Mouse (Mus musculus) limb, embryonic 11.5 days (tissue): ENCODE data around the gene C130074G19Rik. TPM values are rescaled to one million over a fixed set of nuclear protein-coding genes. Genes with fewer than 3 reads are reported as not detected.

Experiments used
- ATAC-seq: fragments of 200-750 bp; cut with Nextera tagmentation; 2 replicates; pipeline ENCODE4 v1.8.0; 2017; ENCODE audit warnings: low read depth; ENCODE audit not compliant: insufficient number of reproducible peaks, low FRiP score, low TSS enrichment
- DNase-seq: peaks from one replicate; pipeline ENCODE4 v3.0.0-alpha.2; 2015; ENCODE audit warnings: low spot score
- H3K27ac ChIP-seq: fragments of 300-500 bp; sonication (generic); replicated peaks from 2 replicates; pipeline ENCODE4 v1.5.1; 2014; ENCODE audit warnings: low read depth, mild to moderate bottlenecking, low read length
- H3K27me3 ChIP-seq: fragments of 300-500 bp; sonication (generic); 2 replicates; pipeline ENCODE4 v1.6.1; 2014; ENCODE audit warnings: mild to moderate bottlenecking, low read length, mixed read lengths; ENCODE audit not compliant: control insufficient read depth, insufficient read depth
- H3K36me3 ChIP-seq: fragments of 300-500 bp; sonication (generic); 2 replicates; pipeline ENCODE4 v1.6.1; 2014; ENCODE audit warnings: mild to moderate bottlenecking, low read length, moderate library complexity, mixed read lengths; ENCODE audit not compliant: control insufficient read depth, insufficient read depth
- H3K4me1 ChIP-seq: fragments of 300-500 bp; sonication (generic); 2 replicates; pipeline ENCODE4 v1.6.1; 2014; ENCODE audit warnings: low read length, mixed read lengths; ENCODE audit not compliant: control insufficient read depth, insufficient read depth
- H3K4me2 ChIP-seq: fragments of 300-500 bp; sonication (generic); 2 replicates; pipeline ENCODE4 v1.6.1; 2014; ENCODE audit warnings: low read depth, mild to moderate bottlenecking, moderate library complexity; ENCODE audit not compliant: severe bottlenecking
- H3K4me3 ChIP-seq: fragments of 300-500 bp; sonication (generic); 2 replicates; pipeline ENCODE4 v1.5.1; 2014; ENCODE audit warnings: low read depth, low read length
- H3K9ac ChIP-seq: fragments of 300-500 bp; sonication (generic); 2 replicates; pipeline ENCODE4 v1.6.1; 2014; ENCODE audit warnings: mild to moderate bottlenecking, low read length
- H3K9me3 ChIP-seq: fragments of 300-500 bp; sonication (generic); 2 replicates; pipeline ENCODE4 v1.6.1; 2016; ENCODE audit warnings: low read length; ENCODE audit not compliant: control insufficient read depth
- WGBS: fragments of 180-500 bp; shearing (Covaris S2); extraction: QIAGEN DNeasy Blood & Tissue Kit; methylation state at CpG from one replicate; pipeline ENCODE4 v1.1.7; 2014; 5-methylcytosine and 5-hydroxymethylcytosine counted together
- polyA plus RNA-seq: library from polyadenylated mRNA; unstranded; fragments of >200 nt; fragmentation: Nextera tagmentation; extraction: Ambion mirVana; gene quantifications from 2 replicates; pipeline ENCODE4 v1.2.1, GENCODE M21; 2014

The C130074G19Rik gene
- polyA plus RNA-seq, 1 experiment from 2014 or later = 0.99 TPM

GRCm38 (mm10) chr1:184870646-184871385 lies 12.2 kb downstream of the C130074G19Rik start:
- Histone ChIP-seq H3K4me3 (no peak overlapping the region), H3K9ac (no peak overlapping the region), H3K36me3 (no peaks in the 10 kb centered on the region; the same call in 1 of the 2 replicates), H3K4me1 (peaks cover 8% of the 10 kb centered on the region), H3K27me3 (no peaks in the 10 kb centered on the region), H3K27ac (no peak overlapping the region), H3K9me3 (no peaks in the 10 kb centered on the region), H3K4me2 (no peak overlapping the region)
- 80% methylated on average over 11 of the region's 11 CpGs for WGBS
- DNase-seq (no peak), ATAC-seq (no peak)

GRCm38 (mm10) chr1:184869939-184870565 lies 13.0 kb downstream of the C130074G19Rik start:
- Histone ChIP-seq H3K4me3 (no peak overlapping the region), H3K36me3 (no peaks in the 10 kb centered on the region; the same call in 1 of the 2 replicates), H3K27me3 (no peaks in the 10 kb centered on the region), H3K9me3 (no peaks in the 10 kb centered on the region), H3K4me1 (peaks cover 8% of the 10 kb centered on the region), H3K27ac (no peak overlapping the region), H3K4me2 (no peak overlapping the region), H3K9ac (no peak overlapping the region)
- ATAC-seq (no peak), DNase-seq (no peak)
- WGBS = 81% methylated on average over 4 of the region's 4 CpGs

- Histone ChIP-seq H3K4me3 (no peak overlapping the region), H3K27me3 (no peaks in the 10 kb centered on the region), H3K4me2 (no peak overlapping the region), H3K36me3 (no peaks in the 10 kb centered on the region), H3K9ac (no peak overlapping the region), H3K27ac (no peak overlapping the region), H3K9me3 (no peaks in the 10 kb centered on the region), H3K4me1 (peaks cover 8% of the 10 kb centered on the region)
- WGBS = 85% methylated on average over 3 of the region's 3 CpGs
- ATAC-seq (no peak), DNase-seq (no peak)
Measured at GRCm38 (mm10) chr1:184867640-184868120, 15.3 kb downstream of the C130074G19Rik start.

- no peak overlapping the region for H3K4me3 ChIP-seq
- no peaks in the 10 kb centered on the region for H3K4me1 ChIP-seq
- WGBS = 52% methylated on average over 7 of the region's 7 CpGs
- ATAC-seq (no peak), DNase-seq (no peak)
- no peak overlapping the region for H3K9ac ChIP-seq
- H3K27ac ChIP-seq = no peak overlapping the region
- no peaks in the 10 kb centered on the region for H3K36me3 ChIP-seq
- no peaks in the 10 kb centered on the region for H3K9me3 ChIP-seq
- no peaks in the 10 kb centered on the region for H3K27me3 ChIP-seq
- H3K4me2 ChIP-seq = no peak overlapping the region
Measured at GRCm38 (mm10) chr1:184864381-184864801, 18.6 kb downstream of the C130074G19Rik start.

- Histone ChIP-seq H3K27me3 (no peaks in the 10 kb centered on the region), H3K9me3 (no peaks in the 10 kb centered on the region), H3K36me3 (no peaks in the 10 kb centered on the region), H3K9ac (no peak overlapping the region), H3K27ac (no peak overlapping the region), H3K4me3 (no peak overlapping the region), H3K4me2 (no peak overlapping the region), H3K4me1 (no peaks in the 10 kb centered on the region)
- ATAC-seq = no peak
- DNase-seq = no peak
- 86% methylated on average over 6 of the region's 6 CpGs for WGBS
Measured at GRCm38 (mm10) chr1:184862636-184863035, 20.4 kb downstream of the C130074G19Rik start.

- WGBS = 84% methylated on average over 2 of the region's 2 CpGs
- H3K4me3 ChIP-seq = no peak overlapping the region
Measured at GRCm38 (mm10) chr1:184861551-184861950, 21.5 kb downstream of the C130074G19Rik start.

GRCm38 (mm10) chr1:184860276-184860675 lies 22.7 kb downstream of the C130074G19Rik start:
- H3K9ac ChIP-seq = no peak overlapping the region
- no peaks in the 10 kb centered on the region for H3K9me3 ChIP-seq
- no peak for ATAC-seq
- WGBS = 67% methylated on average over 3 of the region's 3 CpGs
- no peak overlapping the region for H3K4me2 ChIP-seq
- no peak overlapping the region for H3K4me3 ChIP-seq
- no peak overlapping the region for H3K27ac ChIP-seq
- no peaks in the 10 kb centered on the region for H3K27me3 ChIP-seq
- no peaks in the 10 kb centered on the region for H3K36me3 ChIP-seq
- no peaks in the 10 kb centered on the region for H3K4me1 ChIP-seq
- no peak for DNase-seq

More at GRCm38 (mm10) chr1:184861551-184861950, 21.5 kb downstream of the C130074G19Rik start:
- ATAC-seq (no peak), DNase-seq (no peak)
- Histone ChIP-seq H3K4me2 (no peak overlapping the region), H3K36me3 (no peaks in the 10 kb centered on the region), H3K9ac (no peak overlapping the region), H3K9me3 (no peaks in the 10 kb centered on the region), H3K27ac (no peak overlapping the region), H3K4me1 (no peaks in the 10 kb centered on the region), H3K27me3 (no peaks in the 10 kb centered on the region)

GRCm38 (mm10) chr1:184858253-184858652 lies 24.8 kb downstream of the C130074G19Rik start:
- no peaks in the 10 kb centered on the region for H3K36me3 ChIP-seq
- DNase-seq = no peak
- no peak overlapping the region for H3K27ac ChIP-seq
- no peak for ATAC-seq
- no peaks in the 10 kb centered on the region for H3K4me1 ChIP-seq
- H3K4me3 ChIP-seq = no peak overlapping the region
- H3K27me3 ChIP-seq = no peaks in the 10 kb centered on the region
- no peaks in the 10 kb centered on the region for H3K9me3 ChIP-seq
- H3K9ac ChIP-seq = no peak overlapping the region
- H3K4me2 ChIP-seq = no peak overlapping the region
- WGBS = 89% methylated on average over 1 of the region's 1 CpGs
